Mouse (Mus musculus) megakaryocyte, embryonic 14.5 days (primary cell): ENCODE results near the gene Cnot6l.

ENCODE experiments used
- FLI1 ChIP-seq: IDR thresholded peaks from 2 replicates; pipeline ENCODE4 v1.6.1; 2012; ENCODE audit warnings: low read length, inconsistent platforms, mixed read lengths
- GATA1 ChIP-seq: IDR thresholded peaks from 3 replicates; pipeline ENCODE4 v1.6.1; 2012; ENCODE audit warnings: mixed read lengths, low read length, inconsistent platforms, borderline replicate concordance

DNA sequence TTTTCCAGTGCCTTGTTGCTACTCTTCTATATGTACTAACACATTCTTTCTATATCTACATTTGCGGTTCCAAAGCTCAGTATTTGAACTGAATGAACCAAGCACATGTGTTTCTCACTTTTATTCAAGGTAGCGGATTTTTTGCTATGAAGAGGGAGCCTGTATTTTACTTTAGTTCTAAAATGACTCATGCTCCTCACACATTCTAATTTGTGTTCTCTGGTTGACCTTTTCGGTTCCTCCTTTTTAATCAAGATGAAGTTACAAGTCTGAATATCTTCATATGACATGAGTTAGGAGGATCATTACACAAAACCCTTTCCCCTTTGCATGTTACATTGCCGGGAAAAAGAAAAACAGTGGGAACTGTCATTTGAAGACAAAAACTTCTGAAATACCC lies 7.8 kb upstream of the Cnot6l start:
- TF ChIP-seq GATA1 (no peak), FLI1 (no peak)
